Mouse (Mus musculus) forebrain, embryonic 11.5 days (tissue): ENCODE measurements around the gene Adcy2. TPM values are rescaled to one million over a fixed set of nuclear protein-coding genes. Genes with fewer than 3 reads are reported as not detected.

ENCODE experiments used
- ATAC-seq: fragments of 200-750 bp; cut with Nextera tagmentation; replicated peaks from 2 replicates; pipeline ENCODE4 v1.8.0; 2017; ENCODE audit warnings: moderate TSS enrichment; ENCODE audit not compliant: low FRiP score
- DNase-seq: peaks from one replicate; pipeline ENCODE4 v3.0.0-alpha.2; 2017; ENCODE audit warnings: low spot score
- H3K27ac ChIP-seq: fragments of 300-500 bp; sonication (generic); 2 replicates; pipeline ENCODE4 v1.5.1; 2014; ENCODE audit warnings: low read depth, low read length
- H3K27me3 ChIP-seq: fragments of 300-500 bp; sonication (generic); 2 replicates; pipeline ENCODE4 v1.6.1; 2014; ENCODE audit warnings: mild to moderate bottlenecking, low read length, mixed read lengths; ENCODE audit not compliant: control insufficient read depth, insufficient read depth
- H3K36me3 ChIP-seq: fragments of 300-500 bp; sonication (generic); 2 replicates; pipeline ENCODE4 v1.6.1; 2014; ENCODE audit warnings: mild to moderate bottlenecking, low read length, moderate library complexity, mixed read lengths; ENCODE audit not compliant: control insufficient read depth, insufficient read depth
- H3K4me1 ChIP-seq: fragments of 300-500 bp; sonication (generic); replicated peaks from 2 replicates; pipeline ENCODE4 v1.6.1; 2014; ENCODE audit warnings: low read length, mixed read lengths; ENCODE audit not compliant: control insufficient read depth, insufficient read depth
- H3K4me2 ChIP-seq: fragments of 300-500 bp; sonication (generic); 2 replicates; pipeline ENCODE4 v1.6.1; 2014; ENCODE audit warnings: low read depth, mild to moderate bottlenecking, low read length, moderate library complexity, mixed read lengths; ENCODE audit not compliant: severe bottlenecking
- H3K4me3 ChIP-seq: fragments of 300-500 bp; sonication (generic); 2 replicates; pipeline ENCODE4 v1.5.1; 2014; ENCODE audit warnings: low read depth, low read length
- H3K9ac ChIP-seq: fragments of 300-500 bp; sonication (generic); 2 replicates; pipeline ENCODE4 v1.6.1; 2014; ENCODE audit warnings: low read length
- H3K9me3 ChIP-seq: fragments of 300-500 bp; sonication (generic); 2 replicates; pipeline ENCODE4 v1.6.1; 2016; ENCODE audit warnings: low read length, mixed read lengths; ENCODE audit not compliant: control insufficient read depth
- WGBS: fragments of 180-500 bp; shearing (Covaris S2); extraction: QIAGEN DNeasy Blood & Tissue Kit; methylation state at CpG from one replicate; pipeline ENCODE4 v1.1.7; 2014; 5-methylcytosine and 5-hydroxymethylcytosine counted together
- polyA plus RNA-seq: library from polyadenylated mRNA; unstranded; fragments of >200 nt; fragmentation: Nextera tagmentation; extraction: Ambion mirVana; gene quantifications from 2 replicates; pipeline ENCODE4 v1.2.1, GENCODE M21; 2014

The Adcy2 gene
- polyA plus RNA-seq: 1.5 and 1.7 TPM in 2 replicates

- peaks cover 9% of the 10 kb centered on the region; the same call in 1 of the 2 replicates for H3K27me3 ChIP-seq
- H3K4me2 ChIP-seq: peak within 1 kb of the TSS; percentile 83
- H3K36me3 ChIP-seq: no peaks in the 10 kb centered on the region
- H3K4me3 ChIP-seq: peak within 1 kb of the TSS; percentile 67
- ATAC-seq: peak; percentile 86
- no peak within 1 kb of the TSS for H3K27ac ChIP-seq
- H3K9ac ChIP-seq: peak within 1 kb of the TSS; percentile 68
- DNase-seq: peak; percentile 84
- 1% methylated on average over 52 of the region's 106 CpGs for WGBS
- H3K4me1 ChIP-seq: peaks cover 3% of the 10 kb centered on the region; the same call in 1 of the 2 replicates
- H3K9me3 ChIP-seq: no peaks in the 10 kb centered on the region
Measured at GRCm38 (mm10) chr13:68998918-68999801, at the start of gene Adcy2. Gene Adcy2 (minus strand): TSS chr13:68999541.

DNA sequence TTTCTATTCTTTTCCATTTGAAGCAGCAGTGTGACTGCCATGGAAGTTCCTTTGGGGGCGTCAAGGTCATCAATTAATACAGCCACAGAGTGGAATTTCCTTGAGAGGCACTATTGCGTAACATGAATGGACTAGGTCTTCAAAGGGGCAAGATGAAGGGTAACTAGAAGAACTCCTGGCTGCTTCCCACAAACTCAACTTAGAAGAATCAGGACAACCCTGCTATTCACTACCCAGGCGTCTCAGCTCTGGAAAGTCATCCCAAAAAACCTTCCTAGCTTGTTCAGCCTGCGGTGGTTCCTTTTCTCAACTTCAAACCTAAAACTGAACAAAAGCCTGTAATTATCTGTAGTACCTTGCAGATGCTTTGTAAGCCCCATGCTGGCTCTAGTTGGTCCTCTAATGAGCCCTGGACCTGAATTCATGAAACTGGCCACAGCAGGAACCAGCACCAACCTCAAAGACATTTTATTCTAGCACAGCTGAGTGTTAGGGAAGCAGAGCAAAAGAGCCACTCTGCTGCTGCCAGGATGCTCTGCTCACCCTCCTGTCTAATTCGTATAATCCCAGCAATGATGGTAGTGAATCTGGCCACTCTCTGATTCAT, 37.8 kb upstream of the Adcy2 start:
- DNase-seq (no peak), ATAC-seq (no peak)
- H3K36me3 ChIP-seq: no peaks in the 10 kb centered on the region
- no peaks in the 10 kb centered on the region for H3K27me3 ChIP-seq
- no peaks in the 10 kb centered on the region for H3K9me3 ChIP-seq
- H3K4me3 ChIP-seq: no peak overlapping the region
- no peaks in the 10 kb centered on the region for H3K4me1 ChIP-seq
- no peak overlapping the region for H3K9ac ChIP-seq
- H3K27ac ChIP-seq: no peak overlapping the region
- WGBS: 73% methylated on average over 5 of the region's 5 CpGs
- no peak overlapping the region for H3K4me2 ChIP-seq

DNA sequence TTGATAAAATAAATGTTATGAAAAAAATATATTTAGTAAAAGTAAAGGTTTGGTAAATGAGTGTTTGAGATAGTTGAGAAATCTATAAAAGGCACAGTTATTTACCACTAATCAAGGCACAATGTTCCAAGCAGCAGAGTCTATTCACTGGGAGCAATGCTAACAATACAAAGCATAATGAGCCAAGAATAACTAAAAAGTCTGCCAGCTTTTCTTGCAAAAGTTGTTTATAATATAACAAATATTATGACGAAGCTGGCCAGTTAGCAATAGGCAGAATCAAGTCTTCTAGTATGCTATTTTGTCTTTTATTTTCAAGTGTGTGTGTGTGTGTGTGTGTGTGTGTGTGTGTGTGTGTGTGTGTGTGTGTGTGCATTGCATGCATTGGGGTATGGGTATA, 35.3 kb upstream of the Adcy2 start:
- 84% methylated on average over 1 of the region's 1 CpGs for WGBS
- H3K4me3 ChIP-seq: no peak overlapping the region

DNA sequence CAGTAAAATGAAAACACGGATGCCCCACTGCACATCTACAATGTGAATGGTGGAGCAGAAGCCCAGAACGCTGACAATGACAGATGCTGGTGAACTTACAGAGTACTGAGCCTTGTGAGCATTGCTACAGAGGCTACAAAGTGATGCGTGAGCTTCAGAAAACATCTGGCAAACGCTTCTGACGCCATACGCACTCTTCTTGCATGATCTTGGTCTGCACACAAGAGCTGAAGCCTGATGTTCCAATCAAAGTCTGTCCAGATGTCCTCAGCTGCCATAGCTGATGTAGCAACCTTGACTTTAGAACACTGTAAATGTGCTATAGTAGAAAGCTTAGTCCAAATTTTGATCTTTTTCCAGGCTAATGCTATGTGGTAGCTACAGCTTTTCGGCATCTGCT, 34.2 kb upstream of the Adcy2 start:
- Histone ChIP-seq H3K27me3 (no peaks in the 10 kb centered on the region), H3K4me2 (no peak overlapping the region), H3K36me3 (no peaks in the 10 kb centered on the region), H3K4me1 (no peaks in the 10 kb centered on the region), H3K4me3 (no peak overlapping the region), H3K9me3 (no peaks in the 10 kb centered on the region), H3K27ac (no peak overlapping the region), H3K9ac (no peak overlapping the region)
- WGBS: 93% methylated on average over 7 of the region's 7 CpGs
- DNase-seq: no peak
- ATAC-seq: no peak

More for the DNA sequence above, 35.3 kb upstream of the Adcy2 start:
- Histone ChIP-seq H3K9ac (no peak overlapping the region), H3K4me1 (no peaks in the 10 kb centered on the region), H3K4me2 (no peak overlapping the region), H3K36me3 (no peaks in the 10 kb centered on the region), H3K9me3 (no peaks in the 10 kb centered on the region), H3K27ac (no peak overlapping the region), H3K27me3 (no peaks in the 10 kb centered on the region)
- no peak for DNase-seq
- no peak for ATAC-seq

- no peak overlapping the region for H3K4me3 ChIP-seq
- H3K9me3 ChIP-seq: no peaks in the 10 kb centered on the region
- no peaks in the 10 kb centered on the region for H3K27me3 ChIP-seq
- 85% methylated on average over 4 of the region's 4 CpGs for whole genome bisulfite sequencing
- no peak overlapping the region for H3K4me2 ChIP-seq
- no peak overlapping the region for H3K27ac ChIP-seq
- ATAC-seq (no peak), DNase-seq (no peak)
- H3K4me1 ChIP-seq: no peaks in the 10 kb centered on the region
- no peak overlapping the region for H3K9ac ChIP-seq
- H3K36me3 ChIP-seq: no peaks in the 10 kb centered on the region
Measured at GRCm38 (mm10) chr13:69029078-69029757, 29.9 kb upstream of the Adcy2 start.

GRCm38 (mm10) chr13:69024964-69025363, 25.6 kb upstream of the Adcy2 start:
- ATAC-seq (no peak; the same call in 1 of the 2 replicates), DNase-seq (peak; percentile 59)
- H3K9ac ChIP-seq: no peak overlapping the region
- H3K4me1 ChIP-seq: no peaks in the 10 kb centered on the region
- no peaks in the 10 kb centered on the region for H3K27me3 ChIP-seq
- H3K4me3 ChIP-seq: no peak overlapping the region
- no peak overlapping the region for H3K4me2 ChIP-seq
- WGBS: 24% methylated on average over 2 of the region's 2 CpGs
- no peaks in the 10 kb centered on the region for H3K9me3 ChIP-seq
- H3K36me3 ChIP-seq: no peaks in the 10 kb centered on the region
- no peak overlapping the region for H3K27ac ChIP-seq

DNA sequence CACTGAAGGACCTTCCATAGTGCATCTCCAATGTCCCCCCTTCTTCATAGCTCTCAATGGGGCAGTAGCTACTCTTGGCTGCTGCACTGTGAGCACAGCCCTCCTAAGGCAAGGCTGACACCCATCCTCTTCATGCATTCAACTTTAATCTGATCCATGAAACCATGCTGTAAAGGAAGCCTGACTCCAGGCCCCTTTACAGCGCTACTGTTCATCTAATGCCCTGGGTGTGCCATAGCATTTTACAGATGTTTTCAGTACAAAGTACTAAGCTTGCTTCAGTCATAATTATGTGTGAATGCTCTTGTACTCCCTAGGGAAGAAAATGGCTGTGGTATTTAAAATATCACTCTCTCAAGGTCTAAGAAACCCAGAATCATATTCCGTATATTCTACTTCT, 23.9 kb upstream of the Adcy2 start:
- Histone ChIP-seq H3K36me3 (no peaks in the 10 kb centered on the region), H3K27ac (no peak overlapping the region), H3K4me2 (no peak overlapping the region), H3K9ac (no peak overlapping the region), H3K27me3 (no peaks in the 10 kb centered on the region), H3K9me3 (no peaks in the 10 kb centered on the region), H3K4me3 (no peak overlapping the region), H3K4me1 (no peaks in the 10 kb centered on the region)
- WGBS: 92% methylated on average over 2 of the region's 2 CpGs
- DNase-seq (no peak), ATAC-seq (no peak)

GRCm38 (mm10) chr13:69020574-69020973, 21.2 kb upstream of the Adcy2 start:
- H3K27ac ChIP-seq: no peak overlapping the region
- DNase-seq (no peak), ATAC-seq (no peak)
- H3K9ac ChIP-seq: no peak overlapping the region
- no peak overlapping the region for H3K4me2 ChIP-seq
- no peak overlapping the region for H3K4me3 ChIP-seq
- 83% methylated on average over 2 of the region's 2 CpGs for WGBS
- no peaks in the 10 kb centered on the region for H3K9me3 ChIP-seq
- no peaks in the 10 kb centered on the region for H3K36me3 ChIP-seq
- no peaks in the 10 kb centered on the region for H3K27me3 ChIP-seq
- no peaks in the 10 kb centered on the region for H3K4me1 ChIP-seq
